Mouse (Mus musculus): ENCODE data around the gene Vtcn1. TPM values are rescaled to one million over a fixed set of nuclear protein-coding genes. Genes with fewer than 3 reads are reported as not detected.

Vtcn1 gene
- polyA plus RNA-seq, 1 experiment = 2.2 TPM

DNA sequence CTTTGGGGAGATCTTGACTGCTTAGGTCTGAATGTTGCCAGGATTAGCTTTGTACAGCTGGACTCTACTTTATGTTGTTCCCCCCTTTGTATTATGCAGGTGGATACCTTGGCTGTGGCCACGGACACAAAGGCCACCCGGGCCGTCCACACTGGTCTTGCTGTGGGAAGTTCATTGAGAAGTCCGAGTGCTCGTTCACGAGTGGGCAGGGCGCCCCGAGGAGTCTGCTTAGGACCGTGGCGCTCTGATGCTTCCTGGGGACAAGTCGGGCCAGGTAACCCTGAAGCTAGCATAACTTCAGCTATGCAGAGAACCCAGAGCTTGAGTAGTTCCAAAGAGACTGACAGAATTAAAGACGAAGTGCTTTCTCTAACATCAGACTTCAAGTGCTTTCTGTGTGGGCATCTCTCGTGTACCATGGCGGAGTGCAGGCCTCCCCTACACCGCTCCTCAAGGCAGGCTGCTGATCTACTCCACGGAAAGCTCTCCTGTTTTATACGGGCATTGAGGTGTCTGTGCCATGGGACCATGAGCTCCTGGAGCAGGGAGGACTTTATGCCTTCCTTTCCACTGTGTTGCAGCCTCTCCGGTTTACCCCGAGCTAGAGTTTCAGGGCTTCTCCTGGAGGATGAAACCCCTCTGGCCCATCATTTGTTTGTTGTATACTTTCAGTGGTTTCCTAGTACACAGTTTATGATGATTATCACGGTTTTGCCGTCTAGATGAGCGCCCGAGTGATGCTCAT, 106.2 kb downstream of the Vtcn1 start:
- WGBS = 93% methylated on average over 23 of the region's 23 CpGs
- no peak for TF ChIP-seq CTCF (IDR thresholded peaks at IDR 0.05; ENCODE audit: insufficient read depth, low read length)
- TF ChIP-seq POLR2A (IDR thresholded peaks at IDR 0.05; ENCODE audit: borderline replicate concordance, extremely low read depth, low read depth, low read length) = no peak
- Histone ChIP-seq H3K4me3 (replicated peaks; ENCODE audit: extremely low read depth, low read depth, low read length) (no peak overlapping the region), H3K4me1 (ENCODE audit: control insufficient read depth, insufficient read depth, low read length) (no peaks in the 10 kb centered on the region)
- no peak for DNase-seq

DNA sequence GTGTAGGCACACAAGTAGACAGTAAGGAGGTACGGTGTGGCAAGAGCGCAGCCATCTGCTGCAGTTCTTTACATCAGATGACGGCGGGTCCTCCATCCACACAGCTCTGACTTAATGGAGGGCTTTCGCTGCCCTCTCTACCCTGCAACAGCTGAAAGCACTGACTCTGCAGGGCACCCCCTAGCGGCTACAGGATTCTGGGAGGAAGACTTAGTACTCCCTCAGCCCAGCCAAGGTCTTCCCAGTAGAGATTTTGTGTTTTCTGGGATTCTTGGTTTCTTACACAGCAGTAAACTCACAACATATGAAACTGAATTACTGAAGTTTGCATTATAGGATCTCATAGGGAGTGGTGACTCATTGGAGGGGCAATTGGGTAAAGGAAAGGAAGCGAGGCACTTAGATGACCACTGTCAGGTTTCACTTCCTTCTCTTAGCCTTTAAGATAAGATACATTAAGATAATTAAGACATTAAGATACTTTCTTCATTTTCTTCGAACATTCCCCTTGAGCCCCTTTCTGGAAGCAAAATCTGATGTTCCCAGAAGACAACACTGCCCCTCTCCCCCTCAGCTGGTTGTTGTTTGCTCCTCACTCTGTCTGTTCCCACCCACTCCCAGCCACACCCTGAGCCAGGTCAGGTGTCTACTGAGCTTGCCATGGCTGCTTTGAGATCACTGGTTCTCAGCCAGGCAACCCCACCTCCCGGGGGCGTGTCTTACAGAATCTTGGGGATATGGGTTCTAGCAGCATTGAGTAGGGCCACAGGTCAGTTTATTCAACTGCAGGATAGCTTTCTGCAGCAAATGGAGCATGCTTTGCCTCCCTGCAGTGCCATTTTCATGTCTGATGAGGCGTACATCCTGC, 107.1 kb downstream of the Vtcn1 start:
- DNase-seq = no peak
- H3K4me1 ChIP-seq (ENCODE audit: control insufficient read depth, insufficient read depth, low read length) = no peaks in the 10 kb centered on the region
- 78% methylated on average over 11 of the region's 11 CpGs for WGBS
- TF ChIP-seq CTCF (IDR thresholded peaks at IDR 0.05; ENCODE audit: insufficient read depth, low read length) (0 out of 2 replicates have a peak, but pooled peaks have one; percentile 19), POLR2A (IDR thresholded peaks at IDR 0.05; ENCODE audit: borderline replicate concordance, extremely low read depth, low read depth, low read length) (no peak)
- H3K4me3 ChIP-seq (replicated peaks; ENCODE audit: extremely low read depth, low read depth, low read length) = no peak overlapping the region

DNA sequence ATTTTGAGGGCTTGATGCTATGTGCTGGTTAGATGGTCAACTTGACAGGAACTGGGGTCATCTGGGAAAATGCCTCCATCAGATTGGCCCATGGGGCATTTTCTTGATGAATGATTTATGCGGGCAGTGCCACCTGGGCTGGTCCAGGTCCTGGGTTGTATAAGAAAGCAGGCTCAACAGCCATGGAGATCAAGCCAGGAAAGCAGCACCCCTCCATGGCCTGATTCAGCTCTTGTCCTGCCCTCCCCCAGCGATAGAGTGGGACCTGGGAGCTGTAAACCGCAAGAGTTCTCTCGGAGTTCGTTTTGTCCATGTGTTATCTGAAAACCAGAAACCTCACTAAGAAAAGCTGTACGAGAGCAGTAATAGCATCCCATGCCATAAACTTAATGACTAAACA, 110.3 kb downstream of the Vtcn1 start:
- TF ChIP-seq POLR2A (IDR thresholded peaks at IDR 0.05; ENCODE audit: borderline replicate concordance, extremely low read depth, low read depth, low read length) (no peak), CTCF (IDR thresholded peaks at IDR 0.05; ENCODE audit: insufficient read depth, low read length) (no peak)
- 92% methylated on average over 6 of the region's 6 CpGs for WGBS
- Histone ChIP-seq H3K4me1 (ENCODE audit: control insufficient read depth, insufficient read depth, low read length) (no peaks in the 10 kb centered on the region), H3K4me3 (replicated peaks; ENCODE audit: extremely low read depth, low read depth, low read length) (no peak overlapping the region)
- no peak for DNase-seq

DNA sequence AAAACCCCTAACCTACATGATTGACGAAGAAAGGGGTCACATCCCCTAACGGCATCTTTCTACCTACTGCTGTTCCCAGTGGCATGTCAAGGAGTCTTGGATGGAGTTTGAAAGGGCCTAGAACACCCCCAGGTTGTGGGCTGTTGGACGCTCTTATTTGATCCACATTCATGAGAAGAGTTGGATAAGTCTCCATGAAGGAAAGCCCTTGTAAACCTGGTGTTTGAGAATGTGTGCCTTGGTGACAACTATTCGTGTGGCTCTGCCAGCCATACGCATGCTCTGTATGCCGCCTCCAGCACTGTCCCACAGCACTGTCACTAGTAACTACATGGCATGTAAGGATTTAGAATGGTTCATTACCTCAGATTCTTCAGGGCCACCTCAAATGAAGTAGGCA, 110.9 kb downstream of the Vtcn1 start:
- 96% methylated on average over 6 of the region's 6 CpGs for WGBS
- Histone ChIP-seq H3K4me3 (replicated peaks; ENCODE audit: extremely low read depth, low read depth, low read length) (no peak overlapping the region), H3K4me1 (ENCODE audit: control insufficient read depth, insufficient read depth, low read length) (no peaks in the 10 kb centered on the region)
- DNase-seq = no peak
- TF ChIP-seq POLR2A (IDR thresholded peaks at IDR 0.05; ENCODE audit: borderline replicate concordance, extremely low read depth, low read depth, low read length) (no peak), CTCF (IDR thresholded peaks at IDR 0.05; ENCODE audit: insufficient read depth, low read length) (no peak)

DNA sequence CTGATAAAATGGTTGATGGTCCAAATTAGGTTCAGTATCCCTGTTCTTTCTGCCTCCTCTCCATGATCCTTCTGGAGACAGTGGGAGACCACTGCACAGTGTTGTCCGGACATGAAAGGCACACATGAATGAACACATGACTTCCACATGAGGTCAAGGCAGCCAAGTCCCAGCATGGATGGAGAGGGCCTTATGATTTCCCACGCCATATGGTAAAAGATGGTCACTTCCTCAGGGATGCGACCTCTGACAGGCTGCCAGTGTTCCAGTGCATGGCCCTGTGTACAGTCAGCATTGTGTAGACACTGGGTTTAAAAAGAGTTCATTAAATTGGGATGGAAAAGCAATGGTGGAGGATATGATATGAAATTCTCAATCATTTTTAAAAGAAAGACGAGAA, 113.0 kb downstream of the Vtcn1 start:
- H3K4me3 ChIP-seq (replicated peaks; ENCODE audit: extremely low read depth, low read depth, low read length) = no peak overlapping the region
- no peaks in the 10 kb centered on the region for H3K4me1 ChIP-seq (ENCODE audit: control insufficient read depth, insufficient read depth, low read length)
- no peak for DNase-seq
- 96% methylated on average over 4 of the region's 4 CpGs for whole genome bisulfite sequencing
- TF ChIP-seq POLR2A (IDR thresholded peaks at IDR 0.05; ENCODE audit: borderline replicate concordance, extremely low read depth, low read depth, low read length) = no peak
- TF ChIP-seq CTCF (IDR thresholded peaks at IDR 0.05; ENCODE audit: insufficient read depth, low read length) = no peak

DNA sequence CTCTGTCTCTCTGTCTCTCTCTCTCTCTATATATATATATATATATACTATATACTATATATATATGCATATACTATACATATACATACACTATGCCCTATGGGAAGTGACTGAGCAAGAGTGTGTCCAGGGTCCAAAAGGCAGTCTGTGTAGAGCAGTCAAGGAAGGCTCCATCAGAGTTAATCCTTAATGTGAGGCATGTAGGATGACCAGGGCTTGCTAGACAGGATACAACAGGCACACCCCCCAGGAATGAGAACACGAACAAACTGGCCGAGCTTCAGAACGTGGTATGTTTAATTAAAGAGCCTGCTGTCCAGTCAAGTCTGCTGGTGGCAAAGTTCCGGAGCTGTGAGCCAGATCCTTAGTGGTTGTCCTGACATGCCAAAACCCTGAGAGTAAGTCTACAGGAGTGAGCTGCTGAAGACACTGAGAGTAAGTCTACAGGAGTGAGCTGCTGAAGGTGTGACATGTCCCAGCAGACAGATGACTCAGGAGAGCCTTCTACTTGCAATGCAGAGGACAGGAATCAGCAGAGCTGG, 115.3 kb downstream of the Vtcn1 start:
- WGBS = 78% methylated on average over 4 of the region's 4 CpGs
- H3K4me3 ChIP-seq (replicated peaks; ENCODE audit: extremely low read depth, low read depth, low read length) = no peak overlapping the region
- no peaks in the 10 kb centered on the region for H3K4me1 ChIP-seq (ENCODE audit: control insufficient read depth, insufficient read depth, low read length)
- TF ChIP-seq POLR2A (IDR thresholded peaks at IDR 0.05; ENCODE audit: borderline replicate concordance, extremely low read depth, low read depth, low read length) (no peak), CTCF (IDR thresholded peaks at IDR 0.05; ENCODE audit: insufficient read depth, low read length) (no peak)
- DNase-seq = no peak

Other genes with a start within 250 kb of the Vtcn1 start
- gene Man1a2, start 140.0 kb upstream of the Vtcn1 start, polyA plus RNA-seq (2012; rRNA removed) = 11.2 and 22.4 TPM in 2 replicates
- 2.2 and 2.7 TPM in 2 replicates for gene Trim45, start 96.7 kb downstream of the Vtcn1 start, polyA plus RNA-seq (2012; rRNA removed)
- gene Ttf2, start 144.2 kb downstream of the Vtcn1 start, polyA plus RNA-seq (2012; rRNA removed) = 2.3 and 3.0 TPM in 2 replicates
- 1.5 and 1.8 TPM in 2 replicates for gene Cd101, start 204.1 kb downstream of the Vtcn1 start, polyA plus RNA-seq (2012; rRNA removed)